Mouse (Mus musculus): ENCODE data around the gene Trpm2. TPM values are rescaled to one million over a fixed set of nuclear protein-coding genes. Genes with fewer than 3 reads are reported as not detected.

Trpm2 gene
- polyA plus RNA-seq, 2 experiments from 2014 or later = 0.38 TPM

DNA sequence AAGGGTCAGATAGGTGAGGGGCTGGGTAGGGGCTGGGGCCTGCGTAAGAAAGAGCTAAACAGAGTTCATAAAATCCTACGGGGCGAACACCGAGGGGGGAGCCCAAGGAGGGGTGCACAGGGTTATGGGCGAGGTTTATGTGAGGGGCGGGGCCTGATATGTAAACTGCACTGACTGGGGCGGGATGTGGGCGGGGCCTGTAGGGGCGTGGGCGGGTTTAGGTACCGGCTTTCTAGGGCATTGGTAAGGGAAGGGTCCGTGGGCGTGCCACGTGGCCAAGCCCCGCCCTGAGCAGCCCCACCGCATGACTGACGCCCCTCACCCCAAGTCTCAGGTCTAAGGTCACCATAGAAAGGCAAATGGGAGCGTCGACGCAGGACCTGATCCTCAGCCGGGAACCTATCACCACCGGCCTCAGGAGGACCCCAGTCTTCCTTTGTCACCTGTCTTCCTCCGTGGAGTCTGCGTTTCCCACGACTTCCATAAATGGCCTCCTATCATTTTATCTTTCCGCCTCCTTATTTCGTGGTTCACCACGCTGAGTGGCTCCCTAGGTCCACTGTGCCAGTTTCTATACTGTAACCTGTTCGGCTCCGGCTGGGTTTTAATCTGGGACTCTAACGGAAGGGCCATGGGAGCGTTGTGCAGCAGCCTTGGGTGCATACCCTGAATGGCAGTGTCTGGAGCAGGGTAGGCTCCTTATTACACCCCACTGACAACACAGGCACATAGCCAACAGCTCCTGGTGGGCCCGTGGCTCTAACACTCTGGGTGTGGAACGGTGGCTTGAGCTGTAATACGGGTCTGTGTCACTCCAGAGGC lies 67.3 kb downstream of the Trpm2 start:
- ATAC-seq = no peak

DNA sequence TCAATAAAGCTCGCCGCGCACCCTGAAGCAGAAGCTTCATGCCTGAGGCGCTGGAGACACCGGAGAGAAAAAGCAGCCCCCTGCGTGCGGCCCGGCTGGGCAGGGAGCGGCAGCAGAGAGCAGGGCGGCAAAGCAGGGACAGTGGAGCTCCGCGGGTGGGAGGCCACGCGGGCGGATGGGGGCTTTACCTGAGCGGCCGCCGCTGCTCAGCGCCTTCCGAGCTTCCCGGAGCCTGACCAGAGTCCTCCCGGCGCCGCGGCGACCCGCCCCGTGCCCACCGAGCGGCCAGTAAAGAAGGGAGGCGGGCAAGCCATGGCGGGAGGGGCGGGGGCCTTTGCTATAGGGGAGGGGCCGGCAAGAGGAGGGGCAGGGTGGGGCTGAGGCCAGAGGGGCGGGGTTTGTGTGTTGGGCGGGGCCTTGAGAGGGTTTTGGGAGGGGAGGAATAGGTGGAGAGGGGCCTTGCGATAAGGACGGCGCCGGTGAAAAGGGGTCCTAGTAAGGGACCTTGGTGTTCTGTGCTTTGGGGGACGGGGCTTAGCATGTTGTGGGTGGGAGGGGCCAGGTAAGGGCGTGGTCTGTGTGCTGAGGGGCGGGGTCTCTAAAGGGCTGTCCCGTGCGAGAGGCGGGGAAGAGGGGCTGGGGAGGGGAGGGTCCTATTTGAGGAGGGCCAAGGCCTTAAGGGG lies 68.0 kb downstream of the Trpm2 start, which contains the start of gene Lrrc3:
Lrrc3 (minus strand) TSS at position 326 of the 683 bp plus-strand sequence.
- no peak for ATAC-seq

DNA sequence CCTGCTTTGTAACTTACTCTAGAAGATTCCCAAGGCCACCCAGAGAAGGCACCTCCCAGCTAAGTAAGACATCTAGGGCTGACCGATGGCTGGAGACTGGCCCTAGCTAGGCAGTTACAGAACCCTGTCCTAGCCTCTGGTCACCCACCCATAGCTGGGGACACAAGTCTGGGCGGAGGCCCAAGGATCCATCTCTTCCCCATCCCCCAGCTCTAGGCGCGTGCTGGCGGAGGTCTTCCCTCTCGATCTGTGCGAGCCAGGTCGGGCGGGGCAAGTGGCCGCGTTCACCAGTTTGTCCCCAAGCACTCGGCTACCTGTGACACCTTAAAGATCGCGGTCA lies 68.5 kb downstream of the Trpm2 start:
- ATAC-seq = no peak

DNA sequence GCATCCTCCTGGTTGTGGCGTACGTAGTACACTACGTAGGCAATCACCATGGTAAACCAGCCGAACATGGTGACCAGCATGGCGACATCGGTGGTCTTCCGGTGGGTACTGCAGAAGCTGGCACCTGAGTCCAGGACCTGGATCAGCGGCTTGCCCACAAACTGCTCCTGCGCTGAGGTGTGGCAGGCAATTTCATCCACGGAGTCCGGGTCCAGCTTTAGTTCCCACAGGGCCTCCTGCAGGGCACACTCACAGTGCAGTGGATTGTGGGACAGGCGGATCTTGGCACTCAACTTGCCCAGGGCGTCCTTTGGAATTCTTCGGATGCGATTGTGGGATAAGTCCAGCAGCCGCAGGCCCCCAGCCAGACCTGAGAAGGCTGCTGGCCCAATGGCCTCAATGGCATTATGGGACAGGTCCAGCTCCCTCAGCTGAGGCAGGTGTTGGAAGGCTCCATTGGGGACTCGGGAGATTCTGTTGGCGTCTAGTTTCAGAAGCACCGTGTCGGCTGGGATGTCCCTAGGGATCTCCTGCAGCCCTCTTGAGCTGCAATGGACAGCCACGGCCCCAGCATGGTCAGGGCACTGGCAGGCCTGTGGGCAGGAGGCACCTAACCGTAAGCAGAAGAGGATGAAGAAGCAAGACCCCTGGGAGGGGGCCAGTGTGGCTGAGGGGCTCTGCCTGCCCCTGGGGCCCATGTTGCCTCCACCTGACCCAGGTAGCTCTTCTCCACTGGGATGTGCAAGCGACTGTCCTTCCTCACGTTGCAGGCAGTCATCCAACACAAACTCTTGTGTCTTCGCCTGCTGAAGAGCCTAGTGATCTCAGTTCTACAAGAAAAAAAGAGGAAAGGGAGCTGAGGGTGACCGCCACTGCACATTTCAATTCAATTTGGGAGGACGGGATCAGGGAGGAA lies 69.2 kb downstream of the Trpm2 start:
- ATAC-seq = no peak

DNA sequence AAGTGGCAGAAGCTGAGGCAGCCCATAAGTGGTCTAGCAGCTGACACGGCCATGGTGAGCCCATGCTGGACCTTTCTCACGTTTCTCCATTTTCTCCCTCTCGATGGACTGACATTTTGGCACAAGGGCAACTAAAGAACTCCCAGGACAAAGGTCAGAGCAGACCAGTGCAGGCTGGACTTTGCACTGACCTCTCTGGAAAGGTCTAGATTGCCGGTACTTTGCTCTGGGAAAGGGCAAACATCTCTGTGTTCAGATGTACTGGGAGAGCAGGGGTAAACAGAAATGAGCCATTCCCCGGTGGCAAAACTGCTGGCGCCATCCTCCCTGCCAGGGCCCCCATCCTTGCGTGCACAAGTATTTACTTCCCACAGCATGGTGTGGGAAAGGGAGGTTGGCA lies 70.2 kb downstream of the Trpm2 start:
- ATAC-seq = no peak

DNA sequence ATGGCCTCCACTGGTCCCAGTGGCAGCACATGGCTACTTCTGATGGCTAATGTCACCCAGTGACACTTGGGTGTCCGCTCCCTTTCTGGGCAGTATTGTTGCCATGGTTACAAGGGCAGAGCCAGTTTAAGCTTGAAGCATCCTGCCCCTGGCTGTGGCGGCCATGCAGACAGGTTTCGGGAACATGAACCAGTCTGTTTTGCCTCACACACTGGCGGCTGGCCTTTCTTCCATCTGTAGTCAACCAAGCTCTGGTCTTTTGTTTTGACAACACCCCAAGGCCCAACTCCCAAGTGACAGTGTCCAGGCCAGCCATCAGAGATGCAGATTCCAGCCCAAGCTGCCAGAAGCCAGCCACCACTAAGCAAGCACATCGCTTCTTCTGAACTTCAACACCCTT lies 74.8 kb downstream of the Trpm2 start:
- no peak for ATAC-seq

DNA sequence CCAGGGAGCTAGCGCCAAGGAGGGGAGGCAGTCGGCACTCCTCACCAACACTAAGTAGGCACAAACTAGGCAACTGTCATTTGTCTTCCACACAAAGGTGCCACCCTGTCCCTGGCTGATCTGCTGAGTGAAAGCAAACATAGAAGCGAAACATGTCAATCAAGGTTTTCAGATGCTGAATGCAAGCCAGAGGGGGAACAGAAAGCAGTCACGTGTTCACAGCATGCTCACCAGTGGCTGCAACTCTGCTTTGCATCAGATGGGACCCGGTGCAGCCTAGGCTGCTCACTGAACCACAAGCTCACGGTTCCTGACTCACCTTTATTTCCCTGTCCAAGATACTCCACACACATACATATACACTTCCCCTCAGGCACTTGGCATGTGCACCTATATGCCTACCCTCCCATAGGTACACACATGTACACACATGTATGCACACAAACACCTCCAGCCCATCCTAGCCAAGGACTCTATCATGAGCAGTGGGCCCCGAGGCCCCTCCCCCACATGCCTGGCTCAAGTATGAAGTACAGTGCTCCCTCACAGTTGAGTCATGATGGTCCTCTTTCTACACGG lies 79.3 kb downstream of the Trpm2 start:
- ATAC-seq = no peak

DNA sequence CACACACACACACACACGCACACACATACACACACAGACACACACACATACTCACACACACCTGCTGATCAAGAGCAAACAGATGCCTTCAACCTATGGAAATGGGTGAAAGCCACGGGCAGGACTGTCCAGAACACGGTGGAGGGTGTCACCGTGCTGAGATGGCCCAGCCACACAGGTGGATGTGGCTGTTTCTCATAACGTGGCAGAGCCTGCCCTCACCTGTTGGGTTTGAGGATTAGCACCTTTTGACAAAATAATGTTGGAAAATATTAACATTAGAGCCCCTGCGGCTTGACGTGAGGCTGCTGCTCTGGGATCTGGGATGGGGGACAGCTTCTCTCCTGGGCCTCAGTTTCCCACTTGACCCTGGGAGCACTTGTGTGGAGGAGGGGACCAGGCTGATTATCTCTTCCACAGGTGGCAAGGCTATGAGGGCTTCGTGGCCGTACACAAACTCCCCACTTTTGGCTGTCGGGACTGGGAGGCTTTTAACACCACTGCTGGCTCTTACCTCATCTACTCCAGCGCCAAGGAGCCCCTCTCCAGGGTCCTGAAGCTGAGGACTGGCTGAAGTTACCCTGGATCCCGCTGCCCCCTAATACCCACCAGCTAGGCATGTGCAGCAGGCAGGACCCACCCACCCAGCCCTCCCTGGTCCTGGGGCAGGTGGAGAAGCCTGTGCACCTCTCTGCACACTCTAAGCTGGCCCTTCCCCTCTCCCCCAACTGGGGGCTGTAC lies 84.2 kb downstream of the Trpm2 start:
- no peak for ATAC-seq

DNA sequence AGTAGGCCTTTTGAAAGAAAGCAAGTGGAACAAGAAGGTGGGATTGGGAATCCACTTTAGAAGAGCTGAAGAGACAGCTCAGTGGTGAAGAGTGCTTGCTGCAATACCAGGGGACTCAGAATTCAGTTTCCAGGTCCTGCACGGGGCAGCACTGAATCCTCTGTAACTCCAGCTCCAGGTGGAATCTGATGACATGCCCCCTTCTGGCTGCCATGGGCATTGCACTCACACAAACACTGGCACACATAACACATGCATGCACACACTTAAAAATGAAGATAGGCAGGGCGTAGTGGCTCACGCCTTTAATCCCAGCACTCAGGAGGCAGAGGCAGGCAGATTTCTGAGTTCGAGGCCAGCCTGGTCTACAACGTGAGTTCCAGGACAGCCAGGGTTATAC lies 87.8 kb downstream of the Trpm2 start:
- no peak for ATAC-seq

DNA sequence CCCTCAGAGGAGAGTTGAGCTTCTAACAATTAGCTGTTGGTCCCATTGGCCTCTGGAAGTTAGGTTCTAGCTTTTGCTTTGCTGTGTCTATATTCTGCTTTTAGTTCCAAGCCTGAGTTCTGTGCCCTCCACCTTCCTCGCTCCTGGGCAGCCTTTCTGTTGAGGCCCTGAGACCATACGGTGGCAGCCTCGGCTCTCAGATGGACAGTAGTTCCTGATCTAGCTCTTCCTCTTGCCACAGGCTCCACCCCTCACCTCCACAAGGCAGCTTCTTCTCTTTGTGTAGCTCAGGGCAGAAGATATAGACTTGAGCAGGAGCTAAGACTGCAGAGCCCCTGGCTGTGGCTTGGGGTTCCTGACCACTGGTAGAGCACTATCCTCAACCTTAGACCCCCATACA lies 90.1 kb downstream of the Trpm2 start:
- ATAC-seq = no peak

DNA sequence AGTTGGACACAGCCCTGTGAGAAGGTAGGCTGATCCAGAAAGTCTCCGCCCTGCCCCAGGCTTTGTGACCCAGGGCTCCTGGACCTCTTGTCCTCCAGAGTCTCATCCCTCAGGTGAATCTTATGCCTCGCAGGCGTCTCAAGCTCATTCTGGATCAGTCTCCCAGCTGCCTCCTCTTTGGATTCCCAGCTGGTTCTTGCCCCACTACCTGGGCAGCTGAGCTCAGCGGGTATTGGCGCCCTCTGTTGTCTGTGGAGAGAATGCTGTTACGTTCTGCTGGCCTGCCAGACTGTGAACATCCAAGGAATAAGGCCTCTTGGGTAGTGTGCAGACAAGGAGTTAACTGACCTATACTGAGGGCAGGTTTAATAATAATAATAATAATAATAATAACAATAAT lies 91.4 kb downstream of the Trpm2 start:
- no peak for ATAC-seq

DNA sequence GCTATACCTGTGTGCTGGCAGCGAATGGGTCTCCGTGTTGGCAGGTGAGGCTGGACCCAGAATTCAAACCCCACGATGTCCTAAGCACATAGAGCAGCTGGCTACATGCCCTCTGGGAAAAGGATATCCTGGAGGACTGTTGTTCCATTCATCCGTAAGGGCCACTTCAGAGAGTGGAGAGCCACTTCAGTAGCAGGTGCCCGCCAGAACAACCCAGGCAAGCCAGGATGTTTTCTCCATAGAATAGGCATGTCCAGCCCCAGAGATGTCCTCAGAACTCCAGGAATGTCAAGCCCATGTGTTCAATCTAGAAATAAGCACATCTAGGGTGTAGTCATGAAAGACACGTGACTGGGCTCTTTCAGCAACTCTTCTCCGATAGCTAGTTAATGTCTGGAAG lies 100.7 kb downstream of the Trpm2 start:
- no peak for ATAC-seq

DNA sequence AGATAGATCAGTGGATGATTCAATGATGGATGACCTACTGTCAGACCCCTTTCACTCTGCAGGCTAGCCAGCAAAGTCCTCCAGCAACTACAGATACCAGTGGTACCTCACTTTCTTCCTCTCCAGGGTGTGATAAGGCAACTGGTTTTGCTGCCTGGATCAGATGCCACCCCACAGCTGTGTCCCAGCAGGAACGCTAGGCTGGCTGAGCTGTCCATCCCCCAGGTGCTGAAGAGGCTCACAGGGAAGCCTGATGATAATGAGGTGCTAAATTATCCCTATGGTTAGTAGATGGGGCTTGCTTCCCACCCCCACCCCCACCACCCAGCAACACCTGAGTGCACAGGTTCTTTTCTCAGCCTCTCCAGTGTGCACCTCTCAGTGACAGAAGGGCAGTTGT lies 102.8 kb downstream of the Trpm2 start:
- no peak for ATAC-seq

DNA sequence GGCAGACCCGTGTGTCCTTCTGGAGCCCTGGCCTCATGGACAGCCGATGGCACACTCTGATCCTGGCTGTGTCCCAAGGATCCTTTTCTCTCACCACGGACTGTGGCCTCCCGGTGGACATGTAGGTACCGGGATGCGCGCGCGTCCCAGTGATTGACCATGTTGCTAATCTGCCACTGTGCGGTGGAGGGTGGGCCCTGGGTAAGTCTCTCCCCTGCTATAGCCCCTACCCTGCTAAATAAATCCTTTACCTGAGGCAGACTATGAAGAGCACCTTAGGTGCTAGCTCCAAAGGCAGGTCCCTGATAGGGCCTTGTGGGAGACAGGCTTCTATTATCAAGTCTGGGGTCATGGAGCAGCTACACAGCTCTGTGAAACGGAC lies 105.6 kb downstream of the Trpm2 start:
- ATAC-seq = no peak

DNA sequence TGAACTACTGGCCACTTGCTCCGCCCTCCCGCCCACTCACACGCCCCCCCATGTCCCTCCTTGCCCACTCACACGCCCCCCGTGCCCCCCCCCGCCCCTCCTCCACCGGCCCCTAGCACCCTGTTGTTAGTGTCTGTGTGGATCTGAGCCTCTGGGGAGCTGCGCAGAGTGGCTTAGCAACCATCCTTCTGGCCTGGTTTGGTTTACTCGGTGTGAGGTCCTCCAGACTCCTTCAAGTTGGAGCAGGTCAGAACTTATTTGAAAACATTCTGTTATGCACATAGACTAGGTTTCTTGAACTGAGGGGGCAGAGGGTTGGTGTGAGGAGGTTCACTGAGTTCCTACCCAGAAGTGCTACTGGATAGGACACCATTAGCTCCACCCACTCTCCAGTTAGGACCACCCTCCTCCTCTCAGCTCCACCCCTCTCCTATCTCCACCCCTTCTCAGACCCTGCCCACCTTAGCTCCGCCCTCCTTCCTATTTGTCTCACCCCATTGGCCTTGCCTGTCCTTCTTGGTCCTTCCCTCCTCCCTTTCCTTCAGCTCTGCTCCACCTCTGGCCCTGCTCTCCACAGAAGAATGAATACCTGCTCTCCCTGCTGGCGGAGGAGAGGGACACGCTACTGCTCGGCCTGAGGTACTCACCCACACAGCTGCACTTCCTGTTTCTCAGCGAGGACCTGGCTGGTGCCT lies 106.1 kb downstream of the Trpm2 start:
- peak; percentile 89 for ATAC-seq

DNA sequence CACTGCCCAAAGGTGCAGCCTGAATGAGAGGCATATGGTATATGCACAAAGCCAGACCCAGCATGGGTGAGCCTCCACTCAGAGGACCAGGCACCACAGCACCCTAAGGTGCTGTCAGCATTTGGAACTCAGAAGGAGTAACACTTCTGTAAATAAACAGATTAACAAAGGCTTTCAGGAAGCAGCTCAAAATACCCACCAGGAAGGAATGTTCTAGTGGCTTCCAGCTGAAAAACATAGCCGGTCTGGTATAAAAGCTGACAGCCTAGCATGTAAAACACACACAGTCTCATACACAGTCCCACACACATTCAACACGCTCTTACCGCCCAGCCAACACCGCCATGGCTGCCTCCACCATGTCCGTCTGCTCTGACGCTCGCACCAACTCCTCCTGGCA lies 108.7 kb downstream of the Trpm2 start, which contains the start of gene Gm3285:
Gm3285 (plus strand) TSS at position 301 of the 400 bp plus-strand sequence.
- ATAC-seq = no peak

Other genes starting within 250 kb of the Trpm2 start
- not detected for gene Krtap12-1, start 250.0 kb downstream of the Trpm2 start, polyA plus RNA-seq (2017; shearing (Covaris generic))
- gene Gm10100, start 244.1 kb downstream of the Trpm2 start, polyA plus RNA-seq (2017; shearing (Covaris generic)) = not detected
- gene Gm18596, start 227.9 kb downstream of the Trpm2 start, polyA plus RNA-seq (2017; shearing (Covaris generic)) = not detected
- not detected for gene Gm9736, start 219.2 kb downstream of the Trpm2 start, polyA plus RNA-seq (2017; shearing (Covaris generic))
- not detected for gene Gm3233, start 210.9 kb downstream of the Trpm2 start, polyA plus RNA-seq (2017; shearing (Covaris generic))
- not detected for gene Gm3238, start 199.2 kb downstream of the Trpm2 start, polyA plus RNA-seq (2017; shearing (Covaris generic))
- not detected for gene Gm7138, start 193.6 kb downstream of the Trpm2 start, polyA plus RNA-seq (2017; shearing (Covaris generic))
- gene Gm3250, start 188.0 kb downstream of the Trpm2 start, polyA plus RNA-seq (2017; shearing (Covaris generic)) = not detected
- gene Gm7137, start 182.4 kb downstream of the Trpm2 start, polyA plus RNA-seq (2017; shearing (Covaris generic)) = not detected
- gene Gm9639, start 175.5 kb downstream of the Trpm2 start, polyA plus RNA-seq (2017; shearing (Covaris generic)) = not detected
- not detected for gene Gm19668, start 171.4 kb downstream of the Trpm2 start, polyA plus RNA-seq (2017; shearing (Covaris generic))
- not detected for gene Gm9507, start 158.7 kb downstream of the Trpm2 start, polyA plus RNA-seq (2017; shearing (Covaris generic))
- not detected for gene Gm2696, start 155.9 kb downstream of the Trpm2 start, polyA plus RNA-seq (2017; shearing (Covaris generic))
- not detected for gene Krtap10-4, start 143.5 kb downstream of the Trpm2 start, polyA plus RNA-seq (2017; shearing (Covaris generic))
- not detected for gene Krtap10-10, start 134.6 kb downstream of the Trpm2 start, polyA plus RNA-seq (2017; shearing (Covaris generic))
- not detected for gene Gm36176, start 123.8 kb downstream of the Trpm2 start, polyA plus RNA-seq (2017; shearing (Covaris generic))
- gene Gm10318, start 117.7 kb downstream of the Trpm2 start, polyA plus RNA-seq (2017; shearing (Covaris generic)) = not detected
- gene Gm3285, start 108.6 kb downstream of the Trpm2 start, polyA plus RNA-seq (2017; shearing (Covaris generic)) = not detected
- not detected for gene Lrrc3, start 68.0 kb downstream of the Trpm2 start, polyA plus RNA-seq (2017; shearing (Covaris generic))
- gene 1810043G02Rik, start 8.0 kb upstream of the Trpm2 start, polyA plus RNA-seq (2017; shearing (Covaris generic)) = 10 to 100 TPM in 1 of 2 experiments, 1 to 10 TPM in 1; 7.1 to 11.1 TPM
- 10 to 100 TPM; 40.4 to 82.9 TPM for gene Pfkl, start 39.5 kb upstream of the Trpm2 start, polyA plus RNA-seq (2017; shearing (Covaris generic))
- gene Dnmt3l, start 71.4 kb upstream of the Trpm2 start, polyA plus RNA-seq (2017; shearing (Covaris generic)) = not detected
- gene Aire, start 73.0 kb upstream of the Trpm2 start, polyA plus RNA-seq (2017; shearing (Covaris generic)) = under 1 TPM in 1 of 2 experiments, not detected in 1; 0.44 TPM
- gene Icosl, start 98.7 kb upstream of the Trpm2 start, polyA plus RNA-seq (2017; shearing (Covaris generic)) = 1 to 10 TPM; 5.5 to 9.3 TPM
- gene D10Jhu81e, start 199.2 kb upstream of the Trpm2 start, polyA plus RNA-seq (2017; shearing (Covaris generic)) = 10 to 100 TPM; 18.9 to 63.4 TPM
- gene Pwp2, start 214.6 kb upstream of the Trpm2 start, polyA plus RNA-seq (2017; shearing (Covaris generic)) = 10 to 100 TPM; 10.6 to 10.7 TPM

Measured in activated CD4-positive, CD25-positive, alpha-beta regulatory T cell, adult 4 months (primary cell).